Mouse (Mus musculus) cerebellum, adult 2 months (tissue): ENCODE results near the gene Pin1. TPM values are rescaled to one million over a fixed set of nuclear protein-coding genes. Genes with fewer than 3 reads are reported as not detected.
"Not testable (repeated sequence)": the region's sequence is repeated elsewhere in the genome, so short reads cannot be mapped to it uniquely, and the experiment has no call there.

Experiments
- DNase-seq, 2 experiments: peaks; one replicate each; pipeline ENCODE4 v3.0.0; 2021
- H3K27ac ChIP-seq: fragments of 200-500 bp; 2 replicates; pipeline ENCODE4 v1.5.1; 2012; ENCODE audit warnings: low read length, control low read depth, inconsistent platforms; ENCODE audit not compliant: insufficient read depth
- H3K27me3 ChIP-seq: fragments of 200-500 bp; 2 replicates; pipeline ENCODE4 v1.6.1; 2012; ENCODE audit warnings: inconsistent platforms, mild to moderate bottlenecking, low read length, moderate library complexity; ENCODE audit not compliant: control insufficient read depth, insufficient read depth
- H3K4me1 ChIP-seq: fragments of 200-500 bp; 2 replicates; pipeline ENCODE4 v1.6.1; 2011; ENCODE audit warnings: low read length; ENCODE audit not compliant: control insufficient read depth, insufficient read depth
- H3K4me3 ChIP-seq: fragments of 200-500 bp; replicated peaks from 2 replicates; pipeline ENCODE3; 2011; ENCODE audit warnings: mild to moderate bottlenecking, low read depth, low read length, control low read depth; ENCODE audit not compliant: insufficient read depth
- CTCF ChIP-seq: fragments of 200-500 bp; IDR thresholded peaks from 2 replicates; pipeline ENCODE4 v1.5.1; 2011; ENCODE audit warnings: low read depth, mild to moderate bottlenecking, control low read depth, low read length, moderate library complexity, borderline replicate concordance; ENCODE audit not compliant: insufficient read depth
- POLR2A ChIP-seq: fragments of 200-500 bp; IDR thresholded peaks from 2 replicates; pipeline ENCODE4 v1.6.1; 2011; ENCODE audit warnings: low read length, control low read depth, borderline replicate concordance; ENCODE audit not compliant: insufficient read depth
- WGBS: fragments of 180-500 bp; shearing (Covaris S2); methylation state at CpG from one replicate; pipeline ENCODE4 v1.1.7; 2018; 5-methylcytosine and 5-hydroxymethylcytosine counted together
- polyA plus RNA-seq: library from polyadenylated mRNA; depleted of rRNA; stranded (reverse); fragments of >200 nt; gene quantifications from 2 replicates; pipeline ENCODE4 v1.2.3, GENCODE M21; 2012

Pin1 gene
- polyA plus RNA-seq, 1 experiment, result 38.8 TPM

GRCm38 (mm10) chr9:20681546-20682388, 29.9 kb downstream of the Pin1 start:
- no peaks in the 10 kb centered on the region for H3K4me1 ChIP-seq
- no peak for DNase-seq
- no peak overlapping the region for H3K4me3 ChIP-seq
- 48% methylated on average over 7 of the region's 7 CpGs for WGBS
- no peak overlapping the region for H3K27ac ChIP-seq
- no peak for TF ChIP-seq POLR2A
- no peaks in the 10 kb centered on the region; the same call in 1 of the 2 replicates for H3K27me3 ChIP-seq

DNA sequence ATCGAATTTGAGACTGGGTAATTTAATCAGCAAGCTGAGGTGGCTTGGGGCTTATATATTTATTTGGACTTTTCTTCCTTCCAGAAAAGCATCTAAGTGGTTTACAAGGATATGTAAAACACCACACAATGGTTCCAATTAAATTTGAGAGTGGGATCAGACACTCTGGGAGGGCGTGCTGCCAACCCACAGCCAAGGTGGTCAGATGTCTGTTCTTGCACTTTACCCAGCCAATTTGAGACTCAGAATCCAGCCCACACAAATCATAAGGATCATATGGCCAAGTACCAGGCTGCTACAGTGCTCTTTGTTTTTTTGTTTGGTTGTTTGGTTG, 30.5 kb downstream of the Pin1 start:
- Histone ChIP-seq H3K4me3 (no peak overlapping the region), H3K27ac (no peak overlapping the region), H3K4me1 (no peaks in the 10 kb centered on the region), H3K27me3 (no peaks in the 10 kb centered on the region; the same call in 1 of the 2 replicates)
- DNase-seq, result no peak
- no peak for TF ChIP-seq CTCF
- TF ChIP-seq POLR2A, result no peak
- WGBS, result 26% methylated on average over 2 of the region's 2 CpGs

- no peaks in the 10 kb centered on the region for H3K4me1 ChIP-seq
- DNase-seq, result no peak
- no peaks in the 10 kb centered on the region for H3K27me3 ChIP-seq
- WGBS, result 13% methylated on average over 17 of the region's 17 CpGs
- no peak overlapping the region for H3K27ac ChIP-seq
- no peak overlapping the region for H3K4me3 ChIP-seq
- TF ChIP-seq CTCF (no peak), POLR2A (no peak)
These were observed 33.4 kb downstream of the Pin1 start for GRCm38 (mm10) chr9:20685081-20685861.

DNA sequence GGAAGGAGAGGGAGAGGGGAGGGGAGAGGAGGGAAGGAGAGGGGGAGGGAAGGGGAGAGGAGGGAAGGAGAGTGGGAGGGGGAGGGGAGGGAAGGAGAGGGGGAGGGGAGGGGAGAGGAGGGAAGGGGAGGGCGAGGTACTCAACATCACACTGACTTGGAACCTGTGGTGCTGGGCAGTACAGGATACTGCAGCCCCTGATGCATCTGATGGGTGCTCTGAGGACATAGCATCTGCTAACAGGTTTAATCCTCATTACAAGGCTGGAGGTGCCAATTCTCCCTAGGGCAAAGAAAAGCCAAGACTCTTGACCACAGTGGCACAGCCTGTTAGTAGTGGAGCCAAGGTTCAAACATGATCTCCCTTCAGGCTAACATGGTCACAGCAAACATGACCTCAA, 37.5 kb downstream of the Pin1 start:
- WGBS, result 33% methylated on average over 1 of the region's 1 CpGs
- H3K27ac ChIP-seq, result no peak overlapping the region

DNA sequence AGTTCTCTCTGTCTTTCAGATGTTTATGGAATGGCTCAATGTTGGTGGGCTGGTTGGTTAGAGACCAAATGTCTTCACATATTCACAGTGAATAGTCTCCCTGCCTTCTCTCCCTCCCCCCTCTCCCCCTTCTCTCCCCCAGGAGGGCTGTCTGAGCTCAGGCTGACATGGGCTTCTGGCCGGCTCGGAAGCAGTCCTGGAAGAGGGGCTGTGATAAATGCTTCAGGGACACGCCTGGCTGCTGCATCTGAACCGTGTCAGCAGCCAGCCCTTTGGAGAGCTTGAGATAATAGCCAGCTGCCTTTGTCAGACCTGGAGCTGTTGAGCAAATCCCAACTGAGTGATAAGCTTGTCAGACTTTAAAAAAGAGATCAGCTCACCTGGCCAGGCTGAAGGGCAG, 38.0 kb downstream of the Pin1 start:
- WGBS, result 17% methylated on average over 4 of the region's 4 CpGs
- TF ChIP-seq POLR2A (no peak), CTCF (no peak)
- no peak overlapping the region for H3K4me3 ChIP-seq
- H3K4me1 ChIP-seq, result no peaks in the 10 kb centered on the region
- H3K27ac ChIP-seq, result no peak overlapping the region
- DNase-seq, result no peak
- no peaks in the 10 kb centered on the region for H3K27me3 ChIP-seq

More for the DNA sequence above, 37.5 kb downstream of the Pin1 start:
- Histone ChIP-seq H3K4me3 (no peak overlapping the region), H3K4me1 (no peaks in the 10 kb centered on the region), H3K27me3 (no peaks in the 10 kb centered on the region)
- no peak for TF ChIP-seq POLR2A
- TF ChIP-seq CTCF, result no peak
- no peak for DNase-seq

- H3K27ac ChIP-seq, DNase-seq, H3K4me1 ChIP-seq, H3K27me3 ChIP-seq, H3K4me3 ChIP-seq: not testable (repeated sequence)
- 96% methylated on average over 2 of the region's 2 CpGs for WGBS
These were observed 38.6 kb downstream of the Pin1 start for GRCm38 (mm10) chr9:20690449-20690848.

DNA sequence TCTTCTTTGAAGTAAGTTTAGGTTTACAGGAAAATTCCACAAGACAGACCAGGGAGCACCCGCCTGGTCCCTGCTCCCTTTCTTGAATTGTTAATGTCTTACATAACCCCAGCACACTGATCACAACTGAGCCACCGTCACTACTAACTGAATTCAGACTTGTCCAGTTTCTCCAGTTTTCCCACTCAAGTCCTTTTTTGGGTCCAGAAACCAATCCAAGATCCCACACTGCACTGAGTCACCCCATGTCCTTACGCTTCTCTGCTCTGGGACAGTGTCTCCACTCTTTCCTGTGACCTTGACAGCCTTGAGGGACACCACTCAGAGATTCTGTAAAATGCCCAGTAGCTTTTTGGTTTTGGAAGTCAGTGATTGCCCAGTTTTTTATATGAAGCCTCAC, 41.0 kb downstream of the Pin1 start:
- WGBS, result 99% methylated on average over 3 of the region's 3 CpGs
- Histone ChIP-seq H3K4me1 (no peaks in the 10 kb centered on the region), H3K27me3 (no peaks in the 10 kb centered on the region), H3K4me3 (no peak overlapping the region), H3K27ac (no peak overlapping the region)
- TF ChIP-seq CTCF, result no peak
- no peak for TF ChIP-seq POLR2A
- DNase-seq, result no peak

DNA sequence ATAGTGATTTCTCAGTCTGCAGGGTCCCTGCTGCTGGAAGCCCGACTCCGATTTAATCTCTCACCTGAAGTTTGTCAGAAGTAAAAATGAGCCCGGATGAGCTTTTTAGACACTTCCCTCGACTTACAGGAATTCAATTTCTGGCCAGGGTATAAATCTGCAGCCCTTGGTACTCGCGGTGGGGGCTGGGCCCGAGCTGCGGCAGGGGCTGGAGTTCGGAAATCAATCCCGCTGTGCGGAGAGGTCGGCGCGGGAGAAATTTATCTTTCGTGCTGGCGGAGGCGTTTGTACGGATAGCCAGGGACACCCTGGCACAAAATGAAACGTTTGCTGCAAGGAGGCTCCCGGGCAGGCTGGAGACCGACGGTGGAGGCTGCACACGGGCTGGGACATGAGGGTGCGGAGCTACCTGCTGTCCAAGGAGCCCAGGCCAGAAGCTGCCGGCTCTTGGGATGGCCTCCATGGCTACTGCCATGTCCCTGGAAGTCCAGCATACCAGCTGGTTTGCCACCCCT, 42.9 kb downstream of the Pin1 start:
- Histone ChIP-seq H3K4me3 (peak overlapping the region; percentile 23), H3K4me1 (no peaks in the 10 kb centered on the region)
- WGBS, result 4% methylated on average over 25 of the region's 25 CpGs

More for the DNA sequence above, 42.9 kb downstream of the Pin1 start:
- H3K27ac ChIP-seq, result no peak overlapping the region
- H3K27me3 ChIP-seq, result no peaks in the 10 kb centered on the region
- DNase-seq, result no peak
- TF ChIP-seq POLR2A, result no peak
- no peak for TF ChIP-seq CTCF
